Comparison of ENCODE assay signal across 8 mouse cellular contexts in the genomic region with DNA sequence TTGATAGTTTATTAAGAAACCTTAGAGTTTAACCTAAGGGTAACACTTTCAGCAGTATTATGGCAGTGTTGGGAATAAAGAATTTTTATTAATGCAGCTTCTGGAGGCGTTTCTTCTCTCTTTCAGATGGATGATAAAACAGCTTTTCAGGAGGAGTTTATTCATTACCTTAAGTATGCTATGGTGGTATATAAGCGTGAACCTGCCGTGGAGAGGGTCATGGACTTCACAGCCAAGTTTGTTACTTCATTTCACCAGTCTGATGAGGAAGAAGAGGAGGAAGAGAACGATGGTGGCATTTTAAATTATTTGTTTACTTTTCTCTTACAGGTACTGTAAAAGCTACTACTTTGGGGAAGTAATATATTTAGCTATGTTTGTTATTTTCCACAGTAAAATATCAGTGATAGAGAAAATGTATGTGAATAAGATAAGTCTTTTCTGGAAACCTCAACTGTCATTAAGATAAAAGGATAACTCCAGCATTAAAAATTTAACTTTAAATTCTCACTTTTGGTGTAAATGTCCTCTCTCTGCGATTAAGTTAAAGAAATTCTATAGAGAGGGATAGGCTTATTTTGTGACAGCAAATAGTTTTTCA. TPM values are rescaled to one million over a fixed set of nuclear protein-coding genes. Genes with fewer than 3 reads are reported as not detected.
A peak's percentile ranks its signal among the peaks of the same experiment; 100 is the strongest.
DNase-seq lines count a peak whose midpoint lies in the region; ATAC-seq lines count a peak whose summit lies in the region.

No protein-coding gene starts in this region.

- H3K4me1 ChIP-seq in kidney, embryonic 16.5 days (ENCODE audit: insufficient read depth, low read length): peaks cover 10% of the 10 kb centered on the region
- H3K4me1 ChIP-seq in embryonic facial prominence, embryonic 13.5 days: peaks cover 4% of the 10 kb centered on the region
- H3K4me1 ChIP-seq in intestine, embryonic 15.5 days (replicated peaks): peaks cover 3% of the 10 kb centered on the region; the same call in 1 of the 2 replicates
- peaks cover 4% of the 10 kb centered on the region; the same call in 1 of the 2 replicates for H3K4me1 ChIP-seq in neural tube, embryonic 12.5 days

- peak overlapping the region; percentile 53 for H3K9ac ChIP-seq in kidney, embryonic 16.5 days (replicated peaks; ENCODE audit: low read length)
- no peak overlapping the region for H3K9ac ChIP-seq in embryonic facial prominence, embryonic 13.5 days
- H3K9ac ChIP-seq in intestine, embryonic 15.5 days: no peak overlapping the region
- 0 out of 2 replicates have a peak overlapping the region, but pooled peaks have one; percentile 71 for H3K9ac ChIP-seq in neural tube, embryonic 12.5 days

- H3K27me3 ChIP-seq in kidney, embryonic 16.5 days (ENCODE audit: insufficient read depth, low read length): no peaks in the 10 kb centered on the region
- H3K27me3 ChIP-seq in embryonic facial prominence, embryonic 13.5 days: no peaks in the 10 kb centered on the region
- no peaks in the 10 kb centered on the region for H3K27me3 ChIP-seq in intestine, embryonic 15.5 days (replicated peaks)
- no peaks in the 10 kb centered on the region for H3K27me3 ChIP-seq in neural tube, embryonic 12.5 days (replicated peaks)

- peaks cover 9% of the 10 kb centered on the region; the same call in 1 of the 2 replicates for H3K36me3 ChIP-seq in kidney, embryonic 16.5 days (ENCODE audit: insufficient read depth, low read length)
- peaks cover 8% of the 10 kb centered on the region; the same call in 1 of the 2 replicates for H3K36me3 ChIP-seq in embryonic facial prominence, embryonic 13.5 days
- H3K36me3 ChIP-seq in intestine, embryonic 15.5 days: no peaks in the 10 kb centered on the region
- H3K36me3 ChIP-seq in neural tube, embryonic 12.5 days: 0 out of 2 replicates have a peak, but pooled peaks cover 4% of the 10 kb centered on the region

- H3K9me3 ChIP-seq in kidney, embryonic 16.5 days (ENCODE audit: low read length): no peaks in the 10 kb centered on the region
- no peaks in the 10 kb centered on the region for H3K9me3 ChIP-seq in embryonic facial prominence, embryonic 13.5 days
- no peaks in the 10 kb centered on the region for H3K9me3 ChIP-seq in intestine, embryonic 15.5 days
- H3K9me3 ChIP-seq in neural tube, embryonic 12.5 days: no peaks in the 10 kb centered on the region

- no peak for ATAC-seq in kidney, embryonic 16.5 days (ENCODE audit: low FRiP score, low TSS enrichment)
- ATAC-seq in embryonic facial prominence, embryonic 13.5 days (ENCODE audit: insufficient number of reproducible peaks, insufficient read depth, low FRiP score, low TSS enrichment, low read depth): no peak
- ATAC-seq in intestine, embryonic 15.5 days: no peak
- ATAC-seq in neural tube, embryonic 12.5 days (ENCODE audit: low FRiP score, low read depth): no peak
- ATAC-seq in inflammation-experienced regulatory T-cells, adult 6 months: no peak
- no peak for ATAC-seq in granulocyte monocyte progenitor cell, adult 5-6 weeks (replicated peaks; ENCODE audit: poor library complexity, severe bottlenecking)

- peak overlapping the region; percentile 89 for H3K4me2 ChIP-seq in kidney, embryonic 16.5 days (replicated peaks; ENCODE audit: low read depth, low read length)
- peak overlapping the region; percentile 86 for H3K4me2 ChIP-seq in embryonic facial prominence, embryonic 13.5 days
- peak overlapping the region; percentile 75 for H3K4me2 ChIP-seq in intestine, embryonic 15.5 days (replicated peaks)
- peak overlapping the region; percentile 98 for H3K4me2 ChIP-seq in neural tube, embryonic 12.5 days (replicated peaks)

- H3K4me3 ChIP-seq in kidney, embryonic 16.5 days (ENCODE audit: low read length): peak overlapping the region; percentile 77
- peak overlapping the region; percentile 85 for H3K4me3 ChIP-seq in embryonic facial prominence, embryonic 13.5 days
- H3K4me3 ChIP-seq in intestine, embryonic 15.5 days (replicated peaks): peak overlapping the region; percentile 73
- no peak overlapping the region for H3K4me3 ChIP-seq in neural tube, embryonic 12.5 days

- H3K27ac ChIP-seq in kidney, embryonic 16.5 days (ENCODE audit: low read length): no peak overlapping the region
- no peak overlapping the region for H3K27ac ChIP-seq in embryonic facial prominence, embryonic 13.5 days
- no peak overlapping the region for H3K27ac ChIP-seq in intestine, embryonic 15.5 days
- H3K27ac ChIP-seq in neural tube, embryonic 12.5 days: no peak overlapping the region

- WGBS in kidney, embryonic 16.5 days: 45% methylated on average over 5 of the region's 5 CpGs
- 54% methylated on average over 5 of the region's 5 CpGs for WGBS in embryonic facial prominence, embryonic 13.5 days
- WGBS in intestine, embryonic 15.5 days: 44% methylated on average over 5 of the region's 5 CpGs
- 52% methylated on average over 5 of the region's 5 CpGs for WGBS in neural tube, embryonic 12.5 days

- DNase-seq in kidney, postnatal 25 days: no peak
- no peak for DNase-seq in cerebellum, adult 18-20 months

RNA-seq across cellular contexts. Expression of a gene that starts 1.3 kb away (rescaled TPM):
- 53.8 and 54.0 TPM in 2 replicates for polyA plus RNA-seq in kidney, embryonic 16.5 days (2015; fragmentation: Nextera tagmentation; extraction: Ambion mirVana)
- 49.6 and 52.4 TPM in 2 replicates for polyA plus RNA-seq in embryonic facial prominence, embryonic 13.5 days (2015; fragmentation: Nextera tagmentation; extraction: Ambion mirVana)
- polyA plus RNA-seq in intestine, embryonic 15.5 days (2015; fragmentation: Nextera tagmentation; extraction: Ambion mirVana): 43.1 and 49.9 TPM in 2 replicates
- 38.6 and 40.5 TPM in 2 replicates for polyA plus RNA-seq in neural tube, embryonic 12.5 days (2016; fragmentation: Nextera tagmentation; extraction: Ambion mirVana)
- polyA plus RNA-seq in inflammation-experienced regulatory T-cells, adult 6 months (2017; shearing (Covaris generic)): 10 to 100 TPM in 1 of 3 experiments, 1 to 10 TPM in 2; 4.7 to 68.2 (median 8.7) TPM
- total RNA-seq in granulocyte monocyte progenitor cell, adult 5-6 weeks (2014; fragmentation: Nextera tagmentation): 48.1 and 51.3 TPM in 2 replicates
- total RNA-seq in granulocyte monocyte progenitor cell, adult 5-6 weeks (2017): 80.9 and 94.9 TPM in 2 replicates

RNA-seq across cellular contexts. Expression of a gene that starts 31.6 kb away (rescaled TPM):
- 1.5 and 1.7 TPM in 2 replicates for polyA plus RNA-seq in kidney, embryonic 16.5 days (2015; fragmentation: Nextera tagmentation; extraction: Ambion mirVana)
- 0.85 and 1.1 TPM in 2 replicates for polyA plus RNA-seq in embryonic facial prominence, embryonic 13.5 days (2015; fragmentation: Nextera tagmentation; extraction: Ambion mirVana)
- 2.9 and 3.3 TPM in 2 replicates for polyA plus RNA-seq in intestine, embryonic 15.5 days (2015; fragmentation: Nextera tagmentation; extraction: Ambion mirVana)
- polyA plus RNA-seq in neural tube, embryonic 12.5 days (2016; fragmentation: Nextera tagmentation; extraction: Ambion mirVana): 1.1 and 1.8 TPM in 2 replicates
- under 1 TPM in 2 of 3 experiments, not detected in 1; 0.08 to 0.28 TPM for polyA plus RNA-seq in inflammation-experienced regulatory T-cells, adult 6 months (2017; shearing (Covaris generic))
- not detected in 2 replicates for total RNA-seq in granulocyte monocyte progenitor cell, adult 5-6 weeks (2014; fragmentation: Nextera tagmentation)
- 0.43 TPM in 1 of 2 replicates, not detected in the other for total RNA-seq in granulocyte monocyte progenitor cell, adult 5-6 weeks (2017)

Comparison
In these comparisons a context has a peak if more than half of its experiments do, and no peak if none do; other contexts are left out.
1. H3K9ac ChIP-seq: peak in kidney, embryonic 16.5 days (single experiment) and neural tube, embryonic 12.5 days (single experiment); none in embryonic facial prominence, embryonic 13.5 days (single experiment) and intestine, embryonic 15.5 days (single experiment).
2. Peak in every context shown above with its lines, with median percentiles within 50 percentile points of each other: H3K4me2 ChIP-seq.